Mouse (Mus musculus) midbrain, postnatal 0 days (tissue): ENCODE results near the gene Dok4. TPM values are rescaled to one million over a fixed set of nuclear protein-coding genes. Genes with fewer than 3 reads are reported as not detected.

ENCODE experiments used
- ATAC-seq: fragments of 200-750 bp; cut with Nextera tagmentation; 2 replicates; pipeline ENCODE4 v1.8.0; 2017; ENCODE audit warnings: moderate number of reproducible peaks, mild to moderate bottlenecking, moderate TSS enrichment, moderate library complexity; ENCODE audit not compliant: low FRiP score
- DNase-seq: peaks from one replicate; pipeline ENCODE4 v3.0.0-alpha.2; 2015; ENCODE audit warnings: low spot score
- H3K27ac ChIP-seq: fragments of 300-500 bp; sonication (generic); 2 replicates; pipeline ENCODE4 v1.5.1; 2014; ENCODE audit warnings: low read depth, mild to moderate bottlenecking, low read length, mixed read lengths
- H3K27me3 ChIP-seq: fragments of 300-500 bp; sonication (generic); 2 replicates; pipeline ENCODE4 v1.6.1; 2014; ENCODE audit warnings: low read length, control low read depth, mixed read lengths; ENCODE audit not compliant: insufficient read depth
- H3K36me3 ChIP-seq: fragments of 300-500 bp; sonication (generic); 2 replicates; pipeline ENCODE4 v1.6.1; 2014; ENCODE audit warnings: low read length, control low read depth, mixed read lengths; ENCODE audit not compliant: insufficient read depth
- H3K4me1 ChIP-seq: fragments of 300-500 bp; sonication (generic); 2 replicates; pipeline ENCODE4 v1.6.1; 2014; ENCODE audit warnings: mild to moderate bottlenecking, control low read depth, antibody characterized with exemption, low read length, mixed read lengths; ENCODE audit not compliant: insufficient read depth
- H3K4me2 ChIP-seq: fragments of 300-500 bp; sonication (generic); 2 replicates; pipeline ENCODE4 v1.6.1; 2014; ENCODE audit warnings: low read depth, mild to moderate bottlenecking, low read length, mixed read lengths; ENCODE audit not compliant: poor library complexity, severe bottlenecking
- H3K4me3 ChIP-seq: fragments of 300-500 bp; sonication (generic); 2 replicates; pipeline ENCODE4 v1.5.1; 2014; ENCODE audit warnings: low read depth, mild to moderate bottlenecking, low read length, moderate library complexity
- H3K9ac ChIP-seq: fragments of 300-500 bp; sonication (generic); replicated peaks from 2 replicates; pipeline ENCODE4 v1.6.1; 2014; ENCODE audit warnings: mild to moderate bottlenecking, low read length, moderate library complexity, mixed read lengths; ENCODE audit not compliant: poor library complexity, severe bottlenecking
- H3K9me3 ChIP-seq: fragments of 300-500 bp; sonication (generic); 2 replicates; pipeline ENCODE4 v1.6.1; 2016; ENCODE audit warnings: low read length, control low read depth
- CTCF ChIP-seq: IDR thresholded peaks from 2 replicates; pipeline ENCODE4 v1.5.1; 2016; ENCODE audit warnings: antibody characterized with exemption, mild to moderate bottlenecking
- WGBS: fragments of 180-500 bp; shearing (Covaris S2); extraction: QIAGEN DNeasy Blood & Tissue Kit; methylation state at CpG from one replicate; pipeline ENCODE4 v1.1.7; 2014; 5-methylcytosine and 5-hydroxymethylcytosine counted together
- polyA plus RNA-seq: library from polyadenylated mRNA; unstranded; fragments of >200 nt; fragmentation: Nextera tagmentation; extraction: Ambion mirVana; gene quantifications from 2 replicates; pipeline ENCODE4 v1.2.1, GENCODE M21; 2015
- total RNA-seq: library from RNA; depleted of rRNA; stranded (reverse); fragments of >200 nt; gene quantifications from 2 replicates; pipeline ENCODE4 v1.2.3, GENCODE M21; 2014

Dok4 gene
- total and polyA plus RNA-seq, 2 experiments from 2014 or later, result 95.0 to 155 TPM

GRCm38 (mm10) chr8:94908847-94909246 is 32.7 kb upstream of the Dok4 start:
- 17% methylated on average over 4 of the region's 4 CpGs for WGBS
- no peak overlapping the region for H3K9ac ChIP-seq
- TF ChIP-seq CTCF, result peak; percentile 87
- no peak overlapping the region for H3K27ac ChIP-seq
- H3K4me2 ChIP-seq, result no peak overlapping the region
- H3K36me3 ChIP-seq, result no peaks in the 10 kb centered on the region
- no peaks in the 10 kb centered on the region for H3K4me1 ChIP-seq
- DNase-seq, result peak; percentile 87
- H3K27me3 ChIP-seq, result peaks cover 14% of the 10 kb centered on the region
- H3K9me3 ChIP-seq, result no peaks in the 10 kb centered on the region
- H3K4me3 ChIP-seq, result no peak overlapping the region
- ATAC-seq, result no peak

- H3K27me3 ChIP-seq, result peaks cover 4% of the 10 kb centered on the region
- TF ChIP-seq CTCF, result no peak
- H3K4me3 ChIP-seq, result no peak overlapping the region
- H3K27ac ChIP-seq, result no peak overlapping the region
- no peaks in the 10 kb centered on the region for H3K9me3 ChIP-seq
- H3K9ac ChIP-seq, result no peak overlapping the region
- WGBS, result 85% methylated on average over 18 of the region's 18 CpGs
- no peaks in the 10 kb centered on the region for H3K4me1 ChIP-seq
- H3K36me3 ChIP-seq, result no peaks in the 10 kb centered on the region
- ATAC-seq, result no peak
- no peak for DNase-seq
- no peak overlapping the region for H3K4me2 ChIP-seq
Observed at GRCm38 (mm10) chr8:94907591-94908300, 31.6 kb upstream of the Dok4 start.

GRCm38 (mm10) chr8:94904450-94905175 is 28.5 kb upstream of the Dok4 start:
- no peak for TF ChIP-seq CTCF
- 71% methylated on average over 12 of the region's 12 CpGs for WGBS
- no peaks in the 10 kb centered on the region for H3K4me1 ChIP-seq
- H3K9ac ChIP-seq, result no peak overlapping the region
- H3K4me3 ChIP-seq, result no peak overlapping the region
- no peaks in the 10 kb centered on the region for H3K36me3 ChIP-seq
- no peak for ATAC-seq
- H3K9me3 ChIP-seq, result no peaks in the 10 kb centered on the region
- no peak overlapping the region for H3K4me2 ChIP-seq
- DNase-seq, result peak; percentile 79
- H3K27ac ChIP-seq, result no peak overlapping the region
- H3K27me3 ChIP-seq, result no peaks in the 10 kb centered on the region

- no peak overlapping the region for H3K4me2 ChIP-seq
- H3K4me1 ChIP-seq, result 0 out of 2 replicates have a peak, but pooled peaks cover 4% of the 10 kb centered on the region
- 66% methylated on average over 12 of the region's 12 CpGs for WGBS
- H3K9ac ChIP-seq, result no peak overlapping the region
- DNase-seq (no peak), ATAC-seq (no peak)
- H3K9me3 ChIP-seq, result no peaks in the 10 kb centered on the region
- H3K4me3 ChIP-seq, result no peak overlapping the region
- H3K27me3 ChIP-seq, result no peaks in the 10 kb centered on the region
- no peak overlapping the region for H3K27ac ChIP-seq
- no peak for TF ChIP-seq CTCF
- no peaks in the 10 kb centered on the region for H3K36me3 ChIP-seq
Observed at GRCm38 (mm10) chr8:94903709-94904108, 27.6 kb upstream of the Dok4 start.

- no peaks in the 10 kb centered on the region for H3K27me3 ChIP-seq
- no peak overlapping the region for H3K9ac ChIP-seq
- no peaks in the 10 kb centered on the region for H3K9me3 ChIP-seq
- no peak overlapping the region for H3K4me3 ChIP-seq
- no peaks in the 10 kb centered on the region for H3K36me3 ChIP-seq
- no peak for TF ChIP-seq CTCF
- H3K27ac ChIP-seq, result no peak overlapping the region
- no peak for ATAC-seq
- 23% methylated on average over 5 of the region's 5 CpGs for WGBS
- H3K4me2 ChIP-seq, result no peak overlapping the region
- DNase-seq, result no peak
- H3K4me1 ChIP-seq, result 0 out of 2 replicates have a peak, but pooled peaks cover 4% of the 10 kb centered on the region
Observed at GRCm38 (mm10) chr8:94901031-94901430, 24.9 kb upstream of the Dok4 start.

DNA sequence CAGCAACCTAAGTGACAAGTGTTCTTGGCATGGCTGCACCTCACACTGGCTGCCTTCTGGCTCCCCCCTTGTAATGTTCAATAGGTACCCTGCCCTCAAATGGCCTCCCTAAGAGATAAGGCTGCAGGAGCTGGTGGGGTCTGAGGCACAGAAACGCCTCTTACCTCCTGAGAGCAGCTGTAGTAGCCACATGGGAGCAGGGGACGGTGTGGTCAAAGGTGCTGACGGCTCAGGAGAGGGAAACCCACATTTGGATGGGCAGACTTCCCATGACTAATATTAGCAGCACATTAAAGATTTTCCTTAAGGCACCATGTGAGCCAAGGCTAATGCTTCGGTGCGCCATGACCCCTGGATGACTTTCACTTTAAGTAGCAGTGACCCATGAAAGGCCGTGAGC is 24.5 kb upstream of the Dok4 start:
- no peaks in the 10 kb centered on the region for H3K27me3 ChIP-seq
- no peak overlapping the region for H3K4me2 ChIP-seq
- 23% methylated on average over 6 of the region's 6 CpGs for WGBS
- no peak for TF ChIP-seq CTCF
- 0 out of 2 replicates have a peak, but pooled peaks cover 4% of the 10 kb centered on the region for H3K4me1 ChIP-seq
- no peak overlapping the region for H3K4me3 ChIP-seq
- no peaks in the 10 kb centered on the region for H3K9me3 ChIP-seq
- H3K36me3 ChIP-seq, result no peaks in the 10 kb centered on the region
- no peak overlapping the region for H3K9ac ChIP-seq
- ATAC-seq (no peak), DNase-seq (no peak)
- no peak overlapping the region for H3K27ac ChIP-seq
